Mouse (Mus musculus) cerebellum, adult 9-10 months (tissue): ENCODE data around the gene D630045J12Rik.
A peak's percentile ranks its signal among the peaks of the same experiment; 100 is the strongest.

ENCODE experiments used
- DNase-seq: peaks from one replicate; pipeline ENCODE4 v3.0.0; 2022

Gene D630045J12Rik

DNA sequence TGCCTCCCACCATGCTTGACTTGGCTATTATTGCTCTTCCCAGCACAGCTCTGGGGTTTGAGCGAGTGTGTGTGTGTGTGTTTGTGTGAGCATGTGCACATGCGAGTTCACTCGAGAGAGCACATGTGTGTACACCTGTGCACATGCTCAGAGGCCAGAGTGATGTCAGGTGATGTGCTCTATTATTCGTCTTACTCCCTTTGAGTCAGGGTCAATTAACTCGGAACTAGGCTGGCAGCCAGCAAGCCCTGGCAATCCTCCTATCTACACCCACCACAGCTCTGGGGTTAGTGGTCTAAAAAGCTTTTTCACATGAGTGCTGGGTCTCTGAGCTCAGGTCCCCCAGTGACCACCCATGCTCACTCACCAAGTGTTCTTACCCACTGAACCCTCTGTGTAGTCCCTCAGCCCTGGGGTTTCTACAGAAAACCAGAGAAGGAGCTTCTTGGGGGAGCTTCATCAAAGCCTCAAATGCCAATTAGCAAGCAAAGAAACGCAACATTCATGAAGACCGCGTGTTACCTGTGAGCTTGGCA is 11.4 kb downstream of the D630045J12Rik start:
- no peak for DNase-seq

DNA sequence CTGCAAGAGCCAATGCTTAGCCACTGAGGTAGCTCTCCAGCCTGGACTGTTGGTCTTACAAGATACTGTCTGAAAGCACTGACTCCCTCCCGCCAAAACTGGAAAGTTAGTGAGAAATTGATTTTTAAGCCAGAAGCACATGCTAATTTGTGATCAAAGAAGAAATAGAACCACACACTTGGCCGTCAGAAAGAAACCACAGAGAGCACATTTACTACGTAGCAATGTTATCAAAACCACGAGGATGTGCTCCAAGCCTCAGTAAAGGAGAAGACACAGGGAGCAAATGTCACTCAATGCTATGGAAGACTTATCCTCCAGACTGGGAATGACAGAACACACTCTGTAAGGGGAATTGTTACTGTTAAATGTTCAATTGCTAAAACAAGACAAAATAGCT is 12.3 kb downstream of the D630045J12Rik start:
- DNase-seq = no peak

DNA sequence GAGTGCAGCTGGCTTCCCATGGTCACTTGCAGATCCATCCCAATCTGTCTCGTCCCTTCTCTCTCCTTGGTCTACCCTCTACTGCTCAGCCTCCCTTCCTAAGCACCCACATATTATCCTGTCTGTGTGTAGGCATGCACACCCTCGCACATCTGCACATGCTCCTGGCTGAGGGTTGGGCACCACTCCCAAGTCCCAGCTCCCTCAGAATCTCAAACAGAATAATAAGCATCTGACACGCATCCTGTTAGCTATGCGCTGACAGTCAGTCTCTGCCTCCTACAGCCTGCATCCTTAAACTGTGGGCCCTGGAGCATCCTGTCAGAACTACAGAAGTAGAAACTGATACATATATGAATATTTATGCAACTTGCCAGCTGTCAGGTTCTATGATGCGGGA is 13.2 kb downstream of the D630045J12Rik start:
- no peak for DNase-seq

DNA sequence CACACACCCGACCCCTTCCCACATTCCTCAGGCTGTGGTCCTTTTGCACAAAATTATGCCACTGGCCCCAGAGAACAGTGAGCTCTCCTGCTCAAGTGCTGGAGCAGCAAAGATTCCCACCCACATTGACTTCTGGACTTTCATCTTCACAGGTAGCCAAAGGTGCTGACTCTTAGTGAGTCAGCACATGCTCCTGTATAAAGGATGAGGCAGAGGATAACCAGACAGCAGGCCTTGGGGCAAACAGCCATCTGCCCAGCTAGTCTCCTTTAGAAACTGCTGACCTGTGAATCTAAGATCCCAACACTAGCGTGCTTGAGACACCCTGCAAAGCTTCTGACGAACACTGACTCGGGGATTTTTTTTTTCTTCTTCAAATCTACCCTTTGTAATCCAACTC is 15.4 kb downstream of the D630045J12Rik start:
- no peak for DNase-seq

DNA sequence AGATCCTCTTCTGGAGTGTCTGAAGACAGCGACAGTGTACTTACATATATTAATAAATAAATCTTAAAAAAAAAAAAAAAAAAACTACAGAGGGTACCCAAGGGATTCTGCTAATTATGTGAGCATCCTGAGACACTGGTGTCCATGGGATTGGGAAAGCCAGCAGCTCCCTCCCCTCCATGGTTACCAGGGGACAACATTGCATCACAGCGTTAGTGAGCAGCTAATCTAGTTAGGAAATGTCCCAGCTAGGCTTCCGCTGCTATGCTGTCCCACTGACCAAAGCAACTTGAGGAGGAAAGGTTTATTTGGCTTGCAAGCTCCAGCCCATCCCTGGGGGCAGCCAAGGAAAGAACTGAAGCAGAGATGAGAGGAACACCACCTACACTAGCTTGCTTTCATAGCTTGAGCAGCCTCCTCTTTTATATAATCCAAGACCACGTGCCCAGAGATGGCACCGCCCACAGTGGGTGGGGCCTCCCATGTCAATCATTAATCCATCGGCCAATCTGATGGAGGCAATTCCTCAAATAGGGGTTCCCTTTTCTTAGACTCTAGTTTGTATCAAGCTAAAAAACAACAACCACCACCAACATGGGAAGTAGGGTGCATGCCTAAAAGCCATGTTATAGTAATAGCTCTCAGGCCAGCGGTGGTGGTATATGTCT is 17.7 kb downstream of the D630045J12Rik start:
- no peak for DNase-seq

DNA sequence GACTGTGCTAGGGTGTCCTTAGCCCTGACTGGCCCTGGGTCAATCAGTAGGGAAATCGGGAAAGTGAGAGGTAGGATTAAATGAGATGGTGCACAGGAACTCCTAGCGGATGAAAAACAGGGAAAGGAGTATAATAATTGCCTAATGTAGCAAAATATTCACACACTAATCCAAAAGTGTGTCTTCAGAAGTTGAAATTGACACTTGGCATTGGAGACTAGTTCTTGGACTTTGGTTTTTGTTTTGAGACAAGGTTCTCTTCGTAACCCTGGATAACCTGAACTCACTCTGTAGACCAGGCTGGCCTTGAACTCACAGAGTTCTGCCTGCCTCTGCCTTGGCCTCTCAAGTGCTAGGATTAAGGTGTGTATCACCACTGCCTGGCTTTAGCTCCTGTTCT is 20.0 kb downstream of the D630045J12Rik start:
- DNase-seq = no peak

DNA sequence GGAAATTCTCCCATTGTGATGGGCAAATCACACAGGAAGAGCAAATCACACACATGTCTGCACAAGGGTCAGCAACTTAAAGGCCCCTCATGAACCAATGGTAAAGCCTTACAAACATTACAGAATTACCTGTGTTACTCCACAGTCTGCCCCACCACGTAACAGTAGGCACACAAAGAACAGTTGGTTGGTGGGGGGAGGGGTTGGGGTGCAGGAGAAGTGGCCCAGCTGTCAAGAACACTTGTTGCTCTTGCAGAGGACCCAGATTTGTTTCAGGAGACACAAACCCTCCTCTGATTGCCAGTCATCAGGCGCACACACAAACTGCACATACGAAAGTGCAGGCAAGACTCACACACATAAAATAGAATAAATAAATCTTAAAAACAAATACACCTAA is 20.9 kb downstream of the D630045J12Rik start:
- DNase-seq = no peak

DNA sequence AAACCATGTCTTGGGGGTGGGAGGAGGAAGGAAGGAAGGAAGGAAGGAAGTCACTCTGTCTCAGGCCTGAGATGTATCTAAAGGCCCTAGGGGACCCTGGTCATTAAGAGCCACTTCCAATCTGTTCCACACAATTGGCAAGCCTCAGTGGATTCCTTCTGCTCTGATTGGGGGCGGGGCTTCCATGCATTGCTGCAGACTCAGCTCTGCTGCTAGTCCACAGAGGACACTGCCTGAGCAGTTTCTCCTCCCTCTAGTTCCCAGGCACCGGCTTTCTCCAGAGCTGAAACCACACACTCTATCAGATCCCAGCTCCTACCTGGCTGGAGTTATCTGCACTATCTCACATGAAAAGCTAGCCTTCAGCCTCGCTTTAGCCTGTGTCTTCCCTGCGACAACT is 21.8 kb downstream of the D630045J12Rik start:
- DNase-seq = no peak

DNA sequence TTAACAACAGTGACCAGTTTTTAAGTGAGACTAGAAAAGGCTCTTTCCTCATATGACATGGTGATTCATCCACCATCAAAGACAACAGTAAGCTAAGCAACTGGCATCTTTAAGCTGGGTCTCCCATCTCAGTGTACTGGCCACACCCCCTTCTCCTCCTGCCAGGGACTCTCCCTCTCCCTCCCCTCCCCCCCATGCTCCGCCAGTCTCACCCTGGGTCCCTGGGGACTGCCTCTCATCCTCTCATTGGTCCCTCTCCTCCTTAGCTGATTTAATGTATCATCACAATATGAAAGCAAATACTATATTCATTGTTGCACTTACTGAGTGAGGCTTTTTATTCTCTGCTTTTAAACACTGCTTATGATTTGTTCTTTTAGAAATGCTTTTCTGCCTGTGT is 29.7 kb downstream of the D630045J12Rik start:
- no peak for DNase-seq

DNA sequence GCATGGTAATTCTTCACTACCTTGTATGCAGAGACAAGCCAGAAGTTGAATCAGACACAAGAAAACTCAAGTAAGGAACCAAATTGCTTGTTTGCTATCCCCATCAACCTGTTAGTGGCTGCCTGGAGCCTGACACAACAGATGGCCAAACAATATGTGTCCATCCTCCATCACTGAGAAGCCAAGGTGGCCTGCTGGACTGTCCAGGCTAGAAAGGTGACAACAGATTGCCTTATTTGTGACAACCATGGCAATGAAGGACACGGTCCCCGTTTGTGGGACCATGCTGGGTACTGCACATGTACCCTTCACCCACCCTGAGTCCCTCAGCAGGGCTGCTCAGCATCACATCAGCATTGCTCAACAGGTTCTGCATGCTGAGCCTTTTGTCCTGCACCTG is 34.5 kb downstream of the D630045J12Rik start:
- DNase-seq = peak; percentile 90

DNA sequence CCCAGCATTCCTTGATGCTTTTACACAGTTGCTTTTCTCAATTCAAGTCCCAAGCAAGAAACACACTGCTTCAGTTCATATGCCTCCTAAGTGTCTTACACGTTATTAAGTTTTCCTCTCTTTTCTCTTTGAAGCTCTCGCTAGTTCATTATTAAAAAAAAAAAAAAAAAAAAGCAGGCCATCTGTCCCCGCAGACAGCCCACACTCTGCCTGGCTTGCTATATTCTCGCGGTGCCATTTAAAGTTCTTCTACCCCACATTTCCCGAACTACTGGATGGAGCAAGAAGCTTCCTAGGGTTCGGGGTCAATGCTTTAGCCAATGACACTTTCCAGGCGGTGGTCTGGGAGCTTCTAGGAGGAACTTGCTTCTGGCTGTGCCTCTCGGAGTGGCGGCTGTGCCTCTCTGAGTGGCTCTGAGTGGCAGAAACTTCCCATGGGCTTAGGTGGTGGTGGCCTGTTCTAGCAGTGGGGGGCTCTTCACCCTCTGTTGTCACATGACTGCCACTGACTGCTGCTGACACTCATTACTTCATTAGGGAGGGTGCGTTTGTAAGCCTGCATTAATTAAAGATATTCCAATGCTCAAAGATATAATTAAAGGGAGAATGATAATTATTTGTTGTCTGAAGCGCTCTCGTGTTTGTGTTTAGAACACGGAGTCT is 38.2 kb downstream of the D630045J12Rik start:
- DNase-seq = no peak

DNA sequence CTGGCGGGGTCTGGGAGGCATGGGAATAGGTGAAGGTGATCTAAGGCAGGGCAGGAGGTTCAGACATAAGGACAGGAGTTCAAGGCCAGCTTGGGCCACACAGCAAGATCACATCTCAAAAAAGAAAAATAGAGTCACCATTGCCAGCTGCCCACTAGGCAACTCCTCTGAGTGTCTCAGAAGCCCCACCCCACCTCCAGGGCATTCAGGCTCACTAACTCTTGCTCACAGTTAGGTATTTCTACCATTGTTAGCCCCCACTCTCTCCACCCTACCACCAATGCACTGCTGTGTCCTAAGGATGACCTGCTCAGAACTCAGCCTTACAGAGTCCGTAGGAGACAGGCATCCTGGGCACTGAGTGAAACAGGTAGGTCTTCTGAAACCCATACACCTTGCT is 46.2 kb downstream of the D630045J12Rik start:
- DNase-seq = peak; percentile 14

DNA sequence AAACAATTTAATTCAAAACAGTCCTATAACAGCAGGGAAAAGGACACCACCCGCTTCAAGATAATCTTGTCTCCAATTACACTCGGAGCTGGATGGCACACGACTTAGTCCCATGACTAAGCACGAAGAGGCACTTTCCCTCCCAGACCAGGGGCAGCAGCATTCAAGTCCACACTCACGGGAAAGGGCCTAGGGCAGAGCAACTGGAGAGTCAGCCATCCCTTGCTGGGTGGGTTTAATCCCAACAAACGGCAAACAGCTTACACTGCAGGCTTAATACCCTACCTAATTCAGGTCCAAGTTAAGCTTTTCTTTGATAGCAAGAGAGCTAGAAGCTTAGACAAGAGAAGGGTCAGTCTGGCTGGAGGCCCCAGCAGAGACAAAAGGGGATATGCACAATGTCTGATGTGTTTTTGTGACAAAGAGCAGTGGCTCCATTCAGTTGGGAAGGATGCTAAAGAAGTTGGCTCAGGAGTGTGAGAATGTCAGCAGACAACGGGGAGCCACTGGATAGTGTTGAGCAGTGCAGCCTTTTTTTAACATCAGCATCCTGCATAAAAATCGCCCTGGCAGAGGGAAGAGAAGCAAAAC is 46.8 kb downstream of the D630045J12Rik start:
- no peak for DNase-seq

DNA sequence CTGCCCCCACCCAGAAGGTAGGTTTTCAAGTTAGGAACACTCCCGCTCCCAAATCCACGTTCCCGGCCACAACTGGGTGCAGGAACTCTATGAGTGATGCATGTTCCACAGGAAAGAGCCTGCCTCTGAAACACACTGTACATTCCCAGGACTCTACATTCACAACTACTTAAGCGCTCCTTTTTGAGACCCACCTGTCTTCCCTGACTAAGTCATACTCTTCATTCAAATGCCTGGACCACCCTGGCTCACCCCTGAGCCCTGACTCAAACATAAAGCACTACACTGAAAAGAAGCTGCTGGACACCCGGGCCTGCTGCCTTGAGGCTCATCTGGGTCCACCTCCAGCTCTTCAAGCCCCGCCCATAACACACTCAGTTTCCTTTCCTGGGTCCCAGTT is 48.4 kb downstream of the D630045J12Rik start:
- no peak for DNase-seq

DNA sequence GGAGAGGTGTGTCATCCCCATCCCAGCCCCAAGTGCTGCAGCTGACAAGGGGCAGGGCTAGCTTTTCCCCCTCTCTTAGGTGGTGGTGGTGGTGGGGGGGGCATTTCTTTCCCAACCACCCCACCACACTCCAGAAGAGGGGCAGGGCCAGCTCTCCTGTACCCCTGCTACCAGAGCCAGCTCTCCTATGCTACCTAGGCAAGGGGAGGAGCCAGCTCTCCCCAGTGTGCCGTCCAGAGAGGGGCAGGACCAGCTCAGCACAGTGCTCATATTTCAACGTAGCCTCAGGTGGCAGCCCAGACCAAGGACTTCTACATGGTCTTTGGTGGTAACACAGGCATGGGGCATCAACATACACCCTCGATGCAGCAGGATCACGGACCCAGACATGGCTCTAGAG is 50.0 kb downstream of the D630045J12Rik start:
- no peak for DNase-seq

DNA sequence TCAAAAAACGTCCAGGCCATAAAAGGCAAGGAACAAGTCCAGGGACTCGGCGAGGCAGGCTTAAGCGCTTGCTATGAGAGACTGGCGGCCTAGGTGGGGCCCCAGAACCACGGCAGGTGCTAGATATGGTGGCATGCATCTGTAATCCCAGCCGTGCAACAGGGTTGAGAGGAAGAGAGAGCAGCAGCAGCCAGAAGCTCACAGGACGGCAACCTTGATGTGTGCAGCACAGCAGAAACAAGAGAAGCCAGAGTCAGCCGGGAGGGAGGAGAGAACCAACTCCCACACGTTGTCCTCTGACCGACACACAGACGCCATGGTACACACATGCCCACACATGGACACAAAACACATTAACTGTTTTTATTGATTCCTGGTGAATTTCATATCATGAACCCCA is 51.0 kb downstream of the D630045J12Rik start:
- no peak for DNase-seq

DNA sequence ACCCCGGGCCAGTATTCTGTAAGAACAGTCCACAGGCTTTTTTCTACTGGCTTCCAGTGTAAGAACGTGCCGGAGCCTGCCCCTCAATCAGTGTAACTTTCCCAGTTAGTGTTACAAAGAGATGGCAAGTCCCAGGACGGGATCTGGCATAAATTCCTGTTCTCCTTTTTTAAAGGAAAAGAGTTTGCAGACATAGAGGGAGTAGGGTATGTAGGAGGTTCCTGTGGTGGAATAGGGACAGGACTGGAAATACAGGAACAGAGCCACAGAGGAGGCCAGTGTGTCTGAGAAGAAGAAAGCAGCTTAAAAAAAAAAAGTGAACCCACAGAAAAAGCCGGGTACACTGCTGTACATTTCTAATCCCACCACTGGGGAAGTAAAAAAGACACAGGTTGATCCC is 52.3 kb downstream of the D630045J12Rik start:
- no peak for DNase-seq

DNA sequence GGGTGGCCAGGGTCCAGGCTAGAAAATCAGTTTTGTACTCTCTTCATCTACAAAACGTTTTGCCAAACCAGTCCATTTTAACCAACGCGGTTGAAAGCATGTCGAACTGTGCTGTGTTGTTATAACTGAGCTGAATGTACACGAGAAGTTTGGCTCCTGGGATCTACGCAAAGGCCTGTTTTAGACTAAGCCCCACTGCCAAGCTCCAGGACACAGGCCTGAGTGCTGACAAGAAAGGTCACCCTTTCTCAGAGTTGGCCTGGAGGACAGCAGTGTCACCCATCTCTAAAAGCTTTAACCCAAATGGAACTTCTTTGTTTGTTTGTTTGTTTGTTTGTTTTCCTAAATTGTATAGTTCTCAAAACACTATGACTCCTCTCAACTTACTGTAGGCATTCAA is 54.2 kb downstream of the D630045J12Rik start:
- DNase-seq = no peak

DNA sequence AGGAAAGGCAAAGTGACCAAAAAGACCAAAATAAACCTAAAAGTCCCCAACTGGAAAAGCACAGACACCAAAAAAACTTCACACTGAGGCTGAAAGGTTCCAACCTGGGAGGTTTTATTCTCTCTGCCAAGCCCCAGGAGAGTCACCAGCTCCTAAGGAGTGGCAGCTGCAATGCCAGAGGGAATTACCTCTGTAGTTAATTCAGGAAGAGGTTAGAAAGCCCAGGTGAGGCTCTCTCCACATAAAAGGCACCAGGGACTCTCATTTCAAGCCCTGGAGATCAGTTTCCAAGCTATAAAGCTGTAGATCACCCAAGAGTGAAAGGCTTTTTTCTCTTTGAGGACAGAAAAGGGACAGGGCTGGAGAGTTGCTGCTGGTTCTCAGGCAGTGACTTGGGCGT is 55.1 kb downstream of the D630045J12Rik start:
- no peak for DNase-seq

DNA sequence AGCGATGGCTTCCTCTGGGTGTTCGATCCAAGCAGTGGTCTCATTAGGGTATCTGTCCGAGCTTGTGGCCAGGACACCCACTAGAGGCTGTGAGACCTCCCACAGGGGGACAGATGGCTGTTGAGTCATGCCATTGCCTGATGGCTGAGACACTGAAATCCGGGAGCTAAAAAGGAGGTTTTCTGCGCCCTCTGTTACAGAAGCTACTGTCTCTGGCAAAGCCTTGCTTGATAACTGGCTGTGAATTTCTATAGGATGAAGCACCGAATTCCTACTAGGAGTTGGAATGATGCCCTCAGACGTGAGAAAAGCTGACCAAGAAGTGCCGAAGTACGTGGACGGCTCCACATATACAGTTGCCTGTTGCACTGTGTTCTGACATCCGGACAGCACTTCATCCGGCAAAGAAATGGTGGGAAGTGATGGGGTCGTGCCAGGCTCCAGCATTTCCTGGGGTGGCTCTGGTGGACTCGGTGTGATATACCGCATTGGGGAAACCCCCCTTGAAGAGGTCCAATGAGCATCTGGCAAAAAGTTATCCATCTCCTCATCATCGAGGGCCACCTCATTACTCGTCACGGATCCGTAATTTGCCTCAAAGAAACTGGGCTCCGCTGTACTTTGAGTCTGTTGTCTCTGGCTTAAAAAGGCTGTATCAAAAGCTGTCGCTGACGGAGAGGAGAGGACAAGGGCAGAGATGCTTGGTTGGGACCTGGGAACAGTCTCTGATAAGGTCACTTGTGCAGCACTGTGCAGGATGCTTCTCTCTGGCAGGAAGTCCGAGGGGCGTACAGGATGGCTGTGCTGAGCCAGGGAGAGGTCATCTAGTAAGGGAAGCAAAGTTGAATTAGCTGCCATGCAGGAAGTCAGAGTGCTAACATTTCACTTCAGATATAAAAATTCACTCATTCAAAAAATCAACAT is 57.3 kb downstream of the D630045J12Rik start:
- peak; percentile 93 for DNase-seq

DNA sequence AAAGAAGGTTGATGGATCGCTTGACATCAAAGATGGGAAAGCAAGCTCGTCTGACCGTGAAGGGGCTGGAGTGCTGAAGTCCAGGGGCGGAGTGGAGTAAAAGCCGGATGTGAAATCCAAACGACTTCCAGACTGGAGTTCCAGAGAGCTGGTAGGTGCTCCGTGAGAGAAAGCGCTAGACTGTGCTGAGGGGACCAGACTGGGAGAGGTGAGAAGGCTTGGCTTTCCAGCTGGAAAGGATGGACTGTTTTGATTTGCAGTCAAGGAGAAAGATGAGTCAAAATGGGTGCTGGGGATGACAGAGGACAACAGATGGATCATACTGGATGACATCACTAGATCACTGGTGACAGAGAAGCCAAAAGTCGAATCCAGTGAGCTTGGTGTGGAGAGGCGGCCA is 58.5 kb downstream of the D630045J12Rik start:
- peak; percentile 23 for DNase-seq

DNA sequence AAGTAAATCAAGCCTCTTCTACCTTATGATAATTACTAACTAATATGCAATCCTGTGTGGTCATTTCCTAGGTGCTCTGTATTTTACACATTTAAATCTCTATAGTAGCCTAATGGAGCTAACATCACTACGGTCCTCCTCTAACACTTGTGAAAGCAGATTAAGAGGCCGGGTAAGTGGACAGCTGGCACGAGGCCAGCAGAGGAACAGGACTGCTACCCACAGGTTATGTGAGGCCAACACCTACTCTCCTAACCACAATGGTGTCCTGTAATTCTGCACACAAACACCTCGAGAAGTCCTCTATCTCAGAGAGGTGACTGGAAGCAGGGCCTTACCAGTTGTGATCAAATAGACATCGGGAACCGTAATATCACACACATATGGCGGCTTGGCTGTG is 59.8 kb downstream of the D630045J12Rik start:
- peak; percentile 42 for DNase-seq

DNA sequence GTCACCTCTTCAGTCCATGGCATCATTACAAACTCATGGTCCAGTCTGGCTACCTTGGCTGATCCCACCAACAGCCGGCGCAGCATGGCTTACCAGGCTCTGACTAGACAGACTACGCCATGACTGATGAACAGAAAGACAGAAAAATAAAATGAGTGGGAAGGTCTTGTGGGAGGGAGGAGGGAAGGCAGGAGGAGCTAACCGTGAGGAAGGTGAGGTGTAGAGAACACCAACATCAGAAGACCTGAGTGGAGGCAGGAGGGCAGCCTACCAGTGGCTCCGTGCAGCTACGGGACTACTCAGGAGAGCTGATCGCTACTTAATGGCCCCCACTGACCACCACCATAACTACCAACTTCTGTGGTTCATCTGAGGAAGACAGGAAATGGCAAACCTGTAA is 60.9 kb downstream of the D630045J12Rik start:
- DNase-seq = no peak
